Mouse (Mus musculus): ENCODE data around the gene Poglut1. TPM values are rescaled to one million over a fixed set of nuclear protein-coding genes. Genes with fewer than 3 reads are reported as not detected.

The Poglut1 gene
- 9.7 TPM for polyA plus RNA-seq (2015; fragmentation: Illumina TruSeq; extraction: RNeasy Lipid Tissue Mini Kit (QIAGEN cat#74804); ENCODE audit: insufficient read depth, low read depth, low replicate concordance)

GRCm38 (mm10) chr16:38549479-38550396, at the start of gene Poglut1:
Poglut1 (minus strand) TSS chr16:38550258.

GRCm38 (mm10) chr16:38558221-38558748, 8.2 kb upstream of the Poglut1 start, which contains the start of gene Tmem39a:
Tmem39a (plus strand) TSS chr16:38558698.

DNA sequence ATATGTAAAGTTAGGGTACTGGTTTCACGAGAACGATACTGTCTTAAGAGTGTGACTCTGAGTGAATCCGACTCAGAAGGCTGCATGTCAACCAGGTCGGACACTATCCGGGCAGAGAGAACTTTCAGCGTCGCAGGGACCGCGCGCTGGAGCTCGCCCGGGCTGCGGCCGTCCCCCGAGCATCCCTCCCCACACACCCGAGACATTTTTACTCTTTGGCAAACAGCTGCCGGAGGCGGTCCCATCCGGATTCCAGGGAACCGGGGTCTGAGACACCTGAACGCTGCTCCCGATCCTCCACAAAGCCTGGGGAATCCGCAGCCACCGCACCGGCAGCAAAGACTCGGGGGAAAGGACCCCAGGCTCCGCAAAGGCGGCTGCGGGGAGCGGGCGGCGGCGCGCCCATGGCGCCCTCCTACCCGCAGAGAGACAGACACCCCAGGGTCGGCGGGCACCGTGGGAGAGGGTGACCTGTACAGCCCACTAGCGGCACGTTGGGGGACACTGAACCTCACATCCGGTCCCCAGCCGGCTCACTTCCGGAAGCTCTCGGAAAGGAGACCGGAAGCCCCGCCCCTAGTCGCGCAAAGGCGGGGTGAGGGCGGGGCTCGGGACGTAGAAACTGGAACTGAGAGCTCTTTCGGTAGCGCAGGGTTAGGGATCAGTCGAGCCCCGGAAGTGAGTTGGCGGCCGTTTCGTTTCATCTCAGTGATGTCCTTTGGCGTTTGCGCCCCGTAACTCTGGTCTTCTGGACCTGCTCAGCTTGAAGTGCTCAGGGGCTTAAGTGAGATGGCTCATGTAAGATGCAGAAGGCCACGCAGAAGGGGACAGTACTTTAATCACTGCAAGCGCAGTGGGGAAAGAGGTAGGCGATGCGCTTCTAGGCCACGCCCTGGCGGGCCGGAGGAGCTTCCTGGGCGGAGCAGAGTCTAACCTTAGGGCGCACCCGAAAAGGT, 27.7 kb downstream of the Poglut1 start, which contains the start of gene Timmdc1:
Gene Timmdc1 (minus strand): TSS at position 535 of the 956 bp plus-strand sequence.

Other genes starting within 250 kb of the Poglut1 start
- gene Maats1, start 208.1 kb downstream of the Poglut1 start, polyA plus RNA-seq (2015; fragmentation: Illumina TruSeq; extraction: RNeasy Lipid Tissue Mini Kit (QIAGEN cat#74804); ENCODE audit: insufficient read depth, low read depth, low replicate concordance): 0.72 TPM
- gene Cox17, start 203.3 kb downstream of the Poglut1 start, polyA plus RNA-seq (2015; fragmentation: Illumina TruSeq; extraction: RNeasy Lipid Tissue Mini Kit (QIAGEN cat#74804); ENCODE audit: insufficient read depth, low read depth, low replicate concordance): 62.2 TPM
- gene Gm21987, start 203.2 kb downstream of the Poglut1 start, polyA plus RNA-seq (2015; fragmentation: Illumina TruSeq; extraction: RNeasy Lipid Tissue Mini Kit (QIAGEN cat#74804); ENCODE audit: insufficient read depth, low read depth, low replicate concordance): not detected
- 0.63 TPM for gene Popdc2, start 188.0 kb downstream of the Poglut1 start, polyA plus RNA-seq (2015; fragmentation: Illumina TruSeq; extraction: RNeasy Lipid Tissue Mini Kit (QIAGEN cat#74804); ENCODE audit: insufficient read depth, low read depth, low replicate concordance)
- gene Pla1a, start 117.1 kb downstream of the Poglut1 start, polyA plus RNA-seq (2015; fragmentation: Illumina TruSeq; extraction: RNeasy Lipid Tissue Mini Kit (QIAGEN cat#74804); ENCODE audit: insufficient read depth, low read depth, low replicate concordance): 7.4 TPM
- gene Adprh, start 97.6 kb downstream of the Poglut1 start, polyA plus RNA-seq (2015; fragmentation: Illumina TruSeq; extraction: RNeasy Lipid Tissue Mini Kit (QIAGEN cat#74804); ENCODE audit: insufficient read depth, low read depth, low replicate concordance): 5.6 TPM
- gene Cd80, start 94.7 kb downstream of the Poglut1 start, polyA plus RNA-seq (2015; fragmentation: Illumina TruSeq; extraction: RNeasy Lipid Tissue Mini Kit (QIAGEN cat#74804); ENCODE audit: insufficient read depth, low read depth, low replicate concordance): not detected
- 5.5 TPM for gene Timmdc1, start 27.6 kb downstream of the Poglut1 start, polyA plus RNA-seq (2015; fragmentation: Illumina TruSeq; extraction: RNeasy Lipid Tissue Mini Kit (QIAGEN cat#74804); ENCODE audit: insufficient read depth, low read depth, low replicate concordance)
- gene Tmem39a, start 8.4 kb upstream of the Poglut1 start, polyA plus RNA-seq (2015; fragmentation: Illumina TruSeq; extraction: RNeasy Lipid Tissue Mini Kit (QIAGEN cat#74804); ENCODE audit: insufficient read depth, low read depth, low replicate concordance): 43.6 TPM
- 10.2 TPM for gene Arhgap31, start 163.0 kb upstream of the Poglut1 start, polyA plus RNA-seq (2015; fragmentation: Illumina TruSeq; extraction: RNeasy Lipid Tissue Mini Kit (QIAGEN cat#74804); ENCODE audit: insufficient read depth, low read depth, low replicate concordance)
- gene B4galt4, start 192.0 kb upstream of the Poglut1 start, polyA plus RNA-seq (2015; fragmentation: Illumina TruSeq; extraction: RNeasy Lipid Tissue Mini Kit (QIAGEN cat#74804); ENCODE audit: insufficient read depth, low read depth, low replicate concordance): 17.1 TPM